Mouse (Mus musculus): Measurements from ENCODE around the gene Serpind1.

Gene Serpind1

GRCm38 (mm10) chr16:17331116-17331515 is at the start of gene Serpind1:
Gene Serpind1 (plus strand): TSS chr16:17331371.
- DNase-seq (ENCODE audit: inconsistent age in 2 of 2, low spot score in 1 of 2) = no peak

- DNase-seq (ENCODE audit: inconsistent age in 2 of 2, low spot score in 1 of 2) = no peak
Observed at GRCm38 (mm10) chr16:17283151-17283550, 48.0 kb upstream of the Serpind1 start.

GRCm38 (mm10) chr16:17287103-17287502 is 44.1 kb upstream of the Serpind1 start:
- DNase-seq (ENCODE audit: inconsistent age in 2 of 2, low spot score in 1 of 2) = no peak

- DNase-seq (ENCODE audit: inconsistent age in 2 of 2, low spot score in 1 of 2) = peak; percentile 57 to 75
Observed at GRCm38 (mm10) chr16:17291016-17291415, 40.2 kb upstream of the Serpind1 start.

- peak; percentile 58 to 89 for DNase-seq (ENCODE audit: inconsistent age in 2 of 2, low spot score in 1 of 2)
Observed at GRCm38 (mm10) chr16:17292751-17293150, 38.4 kb upstream of the Serpind1 start.

GRCm38 (mm10) chr16:17300818-17301217 is 30.4 kb upstream of the Serpind1 start:
- DNase-seq (ENCODE audit: inconsistent age in 2 of 2, low spot score in 1 of 2) = no peak

GRCm38 (mm10) chr16:17303521-17304245 is 27.5 kb upstream of the Serpind1 start:
- DNase-seq (ENCODE audit: inconsistent age in 2 of 2, low spot score in 1 of 2) = peak in 1 of 2 experiments; percentile 75

GRCm38 (mm10) chr16:17307461-17307860 is 23.7 kb upstream of the Serpind1 start:
- no peak for DNase-seq (ENCODE audit: inconsistent age in 2 of 2, low spot score in 1 of 2)

GRCm38 (mm10) chr16:17309036-17309435 is 22.1 kb upstream of the Serpind1 start:
- DNase-seq (ENCODE audit: inconsistent age in 2 of 2, low spot score in 1 of 2) = no peak

- DNase-seq (ENCODE audit: inconsistent age in 2 of 2, low spot score in 1 of 2) = no peak
Observed at GRCm38 (mm10) chr16:17312531-17312930, 18.6 kb upstream of the Serpind1 start.

GRCm38 (mm10) chr16:17316554-17316953 is 14.6 kb upstream of the Serpind1 start:
- peak; percentile 47 to 76 for DNase-seq (ENCODE audit: inconsistent age in 2 of 2, low spot score in 1 of 2)

GRCm38 (mm10) chr16:17321481-17321880 is 9.7 kb upstream of the Serpind1 start:
- no peak for DNase-seq (ENCODE audit: inconsistent age in 2 of 2, low spot score in 1 of 2)

- no peak for DNase-seq (ENCODE audit: inconsistent age in 2 of 2, low spot score in 1 of 2)
Observed at GRCm38 (mm10) chr16:17324745-17325144, 6.4 kb upstream of the Serpind1 start.

- no peak for DNase-seq (ENCODE audit: inconsistent age in 2 of 2, low spot score in 1 of 2)
Observed at GRCm38 (mm10) chr16:17326064-17326463, 5.1 kb upstream of the Serpind1 start.

GRCm38 (mm10) chr16:17329848-17330570 is 1.2 kb upstream of the Serpind1 start:
- peak in 1 of 2 experiments; percentile 32 for DNase-seq (ENCODE audit: inconsistent age in 2 of 2, low spot score in 1 of 2)

GRCm38 (mm10) chr16:17331855-17332254 is 684 bp downstream of the Serpind1 start:
- no peak for DNase-seq (ENCODE audit: inconsistent age in 2 of 2, low spot score in 1 of 2)

- no peak for DNase-seq (ENCODE audit: inconsistent age in 2 of 2, low spot score in 1 of 2)
Observed at GRCm38 (mm10) chr16:17334574-17334973, 3.4 kb downstream of the Serpind1 start.

- DNase-seq (ENCODE audit: inconsistent age in 2 of 2, low spot score in 1 of 2) = no peak
Observed at GRCm38 (mm10) chr16:17336089-17336488, 4.9 kb downstream of the Serpind1 start.

- DNase-seq (ENCODE audit: inconsistent age in 2 of 2, low spot score in 1 of 2) = no peak
Observed at GRCm38 (mm10) chr16:17339701-17340100, 8.5 kb downstream of the Serpind1 start.

GRCm38 (mm10) chr16:17340705-17341104 is 9.5 kb downstream of the Serpind1 start:
- DNase-seq (ENCODE audit: inconsistent age in 2 of 2, low spot score in 1 of 2) = no peak

- no peak for DNase-seq (ENCODE audit: inconsistent age in 2 of 2, low spot score in 1 of 2)
Observed at GRCm38 (mm10) chr16:17341847-17342246, 10.7 kb downstream of the Serpind1 start.

GRCm38 (mm10) chr16:17345141-17345812 is 14.1 kb downstream of the Serpind1 start:
- no peak for DNase-seq (ENCODE audit: inconsistent age in 2 of 2, low spot score in 1 of 2)

All from adrenal gland, adult (tissue).